ENCODE assay signal across 12 mouse cellular contexts in the genomic region with DNA sequence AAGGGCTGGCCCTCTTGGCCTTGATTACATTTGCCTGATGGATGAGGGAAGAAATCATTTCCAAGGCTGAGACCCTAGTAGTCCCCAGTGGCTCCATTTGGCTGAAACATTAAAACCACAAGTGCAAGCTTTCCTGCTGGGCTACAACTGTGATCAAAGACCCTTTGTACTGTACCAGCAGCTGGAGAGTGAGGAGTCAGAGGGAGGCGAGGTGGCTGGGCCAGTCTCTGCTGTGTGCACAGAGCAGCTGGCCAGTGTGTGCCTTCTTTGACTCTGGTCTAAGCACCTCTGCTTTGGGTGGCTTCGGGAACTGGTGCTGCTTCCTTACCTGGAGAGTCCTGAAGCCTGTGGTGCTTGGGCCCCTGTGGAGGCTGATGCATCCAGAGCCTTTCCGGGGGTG.
A peak's percentile ranks its signal among the peaks of the same experiment; 100 is the strongest.
DNase-seq lines count a peak whose midpoint lies in the region; ATAC-seq and TF ChIP-seq lines count a peak whose summit lies in the region.
"Had no signal": no experiment of that assay in that cellular context is flagged by ENCODE, and none has a peak within 500 bp of the region (broad histone marks: within the 10 kb centered on the region; RNA-seq: fewer than 3 reads in every experiment).

No protein-coding gene starts in this region.

- no peak overlapping the region for H3K4me2 ChIP-seq in hindbrain, embryonic 11.5 days (replicated peaks; ENCODE audit: low read depth, low read length)
- no peak overlapping the region for H3K4me2 ChIP-seq in hindbrain, embryonic 14.5 days (replicated peaks)
- no peak overlapping the region for H3K4me2 ChIP-seq in hindbrain, postnatal 0 days (ENCODE audit: low read depth, low read length)
- no peak overlapping the region for H3K4me2 ChIP-seq in midbrain, postnatal 0 days (ENCODE audit: low read depth, low read length, poor library complexity, severe bottlenecking)

- 49% methylated on average over 3 of the region's 3 CpGs for whole genome bisulfite sequencing in hindbrain, embryonic 11.5 days
- WGBS in hindbrain, embryonic 14.5 days, result 65% methylated on average over 3 of the region's 3 CpGs
- WGBS in hindbrain, postnatal 0 days, result 60% methylated on average over 3 of the region's 3 CpGs
- 64% methylated on average over 3 of the region's 3 CpGs for WGBS in midbrain, postnatal 0 days

- no peaks in the 10 kb centered on the region for H3K36me3 ChIP-seq in hindbrain, embryonic 11.5 days (ENCODE audit: control insufficient read depth, insufficient read depth, low read length)
- no peaks in the 10 kb centered on the region for H3K36me3 ChIP-seq in hindbrain, embryonic 14.5 days (replicated peaks; ENCODE audit: control insufficient read depth, insufficient read depth)
- H3K36me3 ChIP-seq in hindbrain, postnatal 0 days (ENCODE audit: insufficient read depth, low read length), result no peaks in the 10 kb centered on the region
- no peaks in the 10 kb centered on the region for H3K36me3 ChIP-seq in midbrain, postnatal 0 days (ENCODE audit: insufficient read depth, low read length)

- H3K27me3 ChIP-seq in hindbrain, embryonic 11.5 days (ENCODE audit: control insufficient read depth, insufficient read depth, low read length), result no peaks in the 10 kb centered on the region
- H3K27me3 ChIP-seq in hindbrain, embryonic 14.5 days (ENCODE audit: control insufficient read depth, insufficient read depth, low read length), result no peaks in the 10 kb centered on the region
- no peaks in the 10 kb centered on the region for H3K27me3 ChIP-seq in hindbrain, postnatal 0 days (ENCODE audit: insufficient read depth, low read length)
- no peaks in the 10 kb centered on the region for H3K27me3 ChIP-seq in midbrain, postnatal 0 days (ENCODE audit: insufficient read depth, low read length)

- 0 out of 2 replicates have a peak, but pooled peaks have one; percentile 31 for ATAC-seq in hindbrain, embryonic 11.5 days (ENCODE audit: low FRiP score)
- ATAC-seq in hindbrain, embryonic 14.5 days (ENCODE audit: low FRiP score), result no peak
- ATAC-seq in hindbrain, postnatal 0 days, result peak; percentile 66; the same call in 1 of the 2 replicates
- ATAC-seq in midbrain, postnatal 0 days (ENCODE audit: low FRiP score), result no peak; the same call in 1 of the 2 replicates
- ATAC-seq in activated CD4-positive, CD25-positive, alpha-beta regulatory T cell, adult 4 months, result no peak

- no peak overlapping the region for H3K27ac ChIP-seq in hindbrain, embryonic 11.5 days (ENCODE audit: low read depth, low read length)
- no peak overlapping the region for H3K27ac ChIP-seq in hindbrain, embryonic 14.5 days
- H3K27ac ChIP-seq in hindbrain, postnatal 0 days, result peak overlapping the region; percentile 56; the same call in 1 of the 2 replicates
- no peak overlapping the region for H3K27ac ChIP-seq in midbrain, postnatal 0 days (ENCODE audit: low read depth, low read length)
- H3K27ac ChIP-seq: liver, embryonic 14.5 days had no signal

- H3K4me1 ChIP-seq in hindbrain, embryonic 11.5 days (replicated peaks; ENCODE audit: control insufficient read depth, insufficient read depth, low read length), result no peaks in the 10 kb centered on the region; the same call in 1 of the 2 replicates
- H3K4me1 ChIP-seq in hindbrain, embryonic 14.5 days (replicated peaks; ENCODE audit: control insufficient read depth, insufficient read depth, low read length), result no peaks in the 10 kb centered on the region; the same call in 1 of the 2 replicates
- H3K4me1 ChIP-seq in hindbrain, postnatal 0 days (ENCODE audit: insufficient read depth, low read length), result no peaks in the 10 kb centered on the region
- no peaks in the 10 kb centered on the region; the same call in 1 of the 2 replicates for H3K4me1 ChIP-seq in midbrain, postnatal 0 days (ENCODE audit: insufficient read depth, low read length)

- no peak overlapping the region for H3K4me3 ChIP-seq in hindbrain, embryonic 11.5 days (ENCODE audit: low read depth, low read length)
- H3K4me3 ChIP-seq in hindbrain, embryonic 14.5 days (replicated peaks; ENCODE audit: low read length), result no peak overlapping the region
- H3K4me3 ChIP-seq in hindbrain, postnatal 0 days (ENCODE audit: low read length), result no peak overlapping the region
- no peak overlapping the region for H3K4me3 ChIP-seq in midbrain, postnatal 0 days (ENCODE audit: low read depth, low read length)
- H3K4me3 ChIP-seq: erythroblast, embryonic 14.5 days had no signal

- no peak for TF ChIP-seq CTCF in hindbrain, postnatal 0 days (IDR thresholded peaks at IDR 0.05; ENCODE audit: low read depth)
- TF ChIP-seq CTCF in midbrain, postnatal 0 days (IDR thresholded peaks at IDR 0.05), result no peak

- no peaks in the 10 kb centered on the region for H3K9me3 ChIP-seq in hindbrain, embryonic 11.5 days (ENCODE audit: control insufficient read depth, low read length)
- H3K9me3 ChIP-seq in hindbrain, embryonic 14.5 days (ENCODE audit: control insufficient read depth, low read length), result no peaks in the 10 kb centered on the region
- no peaks in the 10 kb centered on the region for H3K9me3 ChIP-seq in hindbrain, postnatal 0 days (ENCODE audit: low read length)
- no peaks in the 10 kb centered on the region for H3K9me3 ChIP-seq in midbrain, postnatal 0 days (ENCODE audit: low read length)

- H3K9ac ChIP-seq in hindbrain, embryonic 11.5 days (ENCODE audit: low read depth, low read length), result no peak overlapping the region
- H3K9ac ChIP-seq in hindbrain, embryonic 14.5 days, result no peak overlapping the region
- no peak overlapping the region for H3K9ac ChIP-seq in hindbrain, postnatal 0 days (replicated peaks; ENCODE audit: low read length)
- no peak overlapping the region for H3K9ac ChIP-seq in midbrain, postnatal 0 days (replicated peaks; ENCODE audit: low read length, poor library complexity, severe bottlenecking)
- H3K9ac ChIP-seq: liver, embryonic 14.5 days had no signal

- DNase-seq in hindbrain, embryonic 11.5 days (ENCODE audit: low spot score), result no peak
- no peak for DNase-seq in hindbrain, embryonic 14.5 days (ENCODE audit: low spot score)
- peak; percentile 42 for DNase-seq in embryo, embryonic 10.5 days (ENCODE audit: low spot score)
- peak; percentile 24 for DNase-seq in hindbrain, postnatal 0 days (ENCODE audit: low spot score)
- DNase-seq in midbrain, postnatal 0 days (ENCODE audit: low spot score), result peak; percentile 43
- no peak for DNase-seq in right cerebral cortex, postnatal 36 days (ENCODE audit: low spot score in 2 of 2)
- DNase-seq in B cell, adult 2 months, result no peak
- DNase-seq: adrenal gland, postnatal 14 days; cerebellum, adult 11-12 months had no signal

Comparison
In these comparisons a context has a peak if more than half of its experiments do, and no peak if none do; other contexts are left out.
1. ATAC-seq: peak in hindbrain, embryonic 11.5 days (single experiment) and hindbrain, postnatal 0 days (single experiment); none in hindbrain, embryonic 14.5 days (single experiment), midbrain, postnatal 0 days (single experiment) and activated CD4-positive, CD25-positive, alpha-beta regulatory T cell, adult 4 months (single experiment).
2. DNase-seq: peak in embryo, embryonic 10.5 days (single experiment), hindbrain, postnatal 0 days (single experiment) and midbrain, postnatal 0 days (single experiment); none in hindbrain, embryonic 11.5 days (single experiment), hindbrain, embryonic 14.5 days (single experiment), right cerebral cortex, postnatal 36 days (0 of 2) and B cell, adult 2 months (0 of 2).